Mouse (Mus musculus) lung, postnatal 0 days (tissue): ENCODE measurements around the gene Dscaml1.

Experiments used
- CTCF ChIP-seq: IDR thresholded peaks from 2 replicates; pipeline ENCODE4 v1.5.1; 2016; ENCODE audit warnings: antibody characterized with exemption, mild to moderate bottlenecking
- EP300 ChIP-seq: IDR thresholded peaks from 2 replicates; pipeline ENCODE4 v1.6.1; 2016; ENCODE audit warnings: antibody characterized with exemption, mild to moderate bottlenecking, control low read depth

GRCm38 (mm10) chr9:45580069-45580795 lies 153.8 kb downstream of the Dscaml1 start:
- TF ChIP-seq CTCF, result no peak
- no peak for TF ChIP-seq EP300
